Mouse (Mus musculus) hindbrain, embryonic 15.5 days (tissue): ENCODE measurements around the gene Rgs7. TPM values are rescaled to one million over a fixed set of nuclear protein-coding genes. Genes with fewer than 3 reads are reported as not detected.
A peak's percentile ranks its signal among the peaks of the same experiment; 100 is the strongest.

Experiments
- ATAC-seq: fragments of 200-750 bp; cut with Nextera tagmentation; 2 replicates; pipeline ENCODE4 v1.8.0; 2017; ENCODE audit warnings: low read depth, moderate number of reproducible peaks, moderate TSS enrichment; ENCODE audit not compliant: low FRiP score
- H3K27ac ChIP-seq: fragments of 300-500 bp; sonication (generic); replicated peaks from 2 replicates; pipeline ENCODE4 v1.5.1; 2015; ENCODE audit warnings: mild to moderate bottlenecking, inconsistent platforms
- H3K27me3 ChIP-seq: fragments of 300-500 bp; sonication (generic); 2 replicates; pipeline ENCODE4 v1.6.1; 2015; ENCODE audit warnings: control low read depth, inconsistent platforms
- H3K36me3 ChIP-seq: fragments of 300-500 bp; sonication (generic); 2 replicates; pipeline ENCODE4 v1.6.1; 2015; ENCODE audit warnings: control low read depth, inconsistent platforms
- H3K4me1 ChIP-seq: fragments of 300-500 bp; sonication (generic); replicated peaks from 2 replicates; pipeline ENCODE4 v1.6.1; 2015; ENCODE audit warnings: control low read depth, inconsistent platforms
- H3K4me2 ChIP-seq: fragments of 300-500 bp; sonication (generic); 2 replicates; pipeline ENCODE4 v1.6.1; 2015; ENCODE audit warnings: moderate library complexity, mild to moderate bottlenecking, inconsistent platforms
- H3K4me3 ChIP-seq: fragments of 300-500 bp; sonication (generic); 2 replicates; pipeline ENCODE4 v1.5.1; 2015; ENCODE audit warnings: mild to moderate bottlenecking, inconsistent platforms
- H3K9ac ChIP-seq: fragments of 300-500 bp; sonication (generic); 2 replicates; pipeline ENCODE4 v1.6.1; 2015; ENCODE audit warnings: inconsistent platforms
- H3K9me3 ChIP-seq: fragments of 300-500 bp; sonication (generic); 2 replicates; pipeline ENCODE4 v1.6.1; 2016; ENCODE audit warnings: control low read depth, inconsistent platforms
- WGBS: fragments of 180-500 bp; shearing (Covaris S2); methylation state at CpG from one replicate; pipeline ENCODE4 v1.1.7; 2015; 5-methylcytosine and 5-hydroxymethylcytosine counted together
- polyA plus RNA-seq: library from polyadenylated mRNA; unstranded; fragments of >200 nt; fragmentation: Nextera tagmentation; extraction: Ambion mirVana; gene quantifications from 2 replicates; pipeline ENCODE4 v1.2.1, GENCODE M21; 2015

The Rgs7 gene
- polyA plus RNA-seq, 1 experiment from 2014 or later = 42.6 TPM

GRCm38 (mm10) chr1:175118904-175119555 is 373.3 kb downstream of the Rgs7 start:
- 73% methylated on average over 4 of the region's 4 CpGs for WGBS
- no peaks in the 10 kb centered on the region for H3K4me1 ChIP-seq
- peak; percentile 34; the same call in 1 of the 2 replicates for ATAC-seq

DNA sequence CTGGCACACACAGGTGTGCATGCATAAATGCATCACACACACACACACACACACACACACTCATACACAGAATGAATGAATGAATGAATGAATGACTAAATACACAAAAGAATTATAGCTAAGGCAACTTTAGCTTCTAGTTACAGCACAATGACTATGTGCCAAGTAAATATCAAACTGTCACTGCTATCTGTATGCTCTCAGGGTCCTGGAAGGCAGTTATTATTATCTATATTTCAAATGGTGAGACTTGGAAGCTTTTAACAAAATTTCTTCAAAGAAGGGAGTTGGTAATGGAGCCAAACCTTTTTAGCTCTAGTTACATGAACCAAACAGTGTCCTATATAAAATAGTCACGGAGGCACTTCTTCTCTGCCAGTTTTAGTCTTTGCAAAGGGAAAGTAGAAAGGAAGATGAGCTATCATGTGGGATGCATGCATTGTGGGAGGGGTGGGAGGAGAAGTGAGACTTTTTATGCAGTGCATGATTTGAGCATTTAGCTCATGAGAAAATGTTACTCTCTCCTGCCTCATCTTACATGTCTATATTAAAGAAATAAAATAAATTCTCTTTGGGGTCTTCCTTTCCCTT is 383.9 kb downstream of the Rgs7 start:
- Histone ChIP-seq H3K4me2 (no peak overlapping the region), H3K9ac (no peak overlapping the region), H3K36me3 (no peaks in the 10 kb centered on the region), H3K4me3 (no peak overlapping the region), H3K4me1 (no peaks in the 10 kb centered on the region), H3K9me3 (no peaks in the 10 kb centered on the region), H3K27ac (no peak overlapping the region), H3K27me3 (no peaks in the 10 kb centered on the region)
- WGBS = 94% methylated on average over 1 of the region's 1 CpGs
- ATAC-seq = no peak

More at GRCm38 (mm10) chr1:175118904-175119555, 373.3 kb downstream of the Rgs7 start:
- Histone ChIP-seq H3K27ac (no peak overlapping the region), H3K36me3 (no peaks in the 10 kb centered on the region), H3K27me3 (no peaks in the 10 kb centered on the region), H3K4me3 (no peak overlapping the region), H3K4me2 (no peak overlapping the region), H3K9ac (no peak overlapping the region), H3K9me3 (no peaks in the 10 kb centered on the region)

DNA sequence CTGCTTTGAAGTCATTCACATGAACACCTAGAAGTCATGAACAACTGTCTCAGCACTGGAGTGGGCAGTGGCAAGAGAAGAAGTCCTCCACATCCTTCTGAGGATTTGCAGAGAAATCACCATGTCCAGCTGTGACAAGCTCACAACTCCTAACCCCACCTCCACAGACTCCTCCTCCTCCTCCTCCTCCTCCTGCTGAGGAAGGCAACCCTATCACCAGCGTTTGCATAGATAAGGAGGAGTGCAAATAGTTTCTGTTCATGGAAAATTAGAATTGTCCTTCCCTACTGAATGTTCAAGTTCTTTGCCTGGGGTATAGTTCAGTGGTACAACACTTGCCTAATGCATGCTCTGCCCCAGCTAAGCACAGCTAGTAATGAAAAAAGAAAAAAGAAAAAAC is 386.0 kb downstream of the Rgs7 start:
- H3K9ac ChIP-seq = no peak overlapping the region
- H3K4me3 ChIP-seq = no peak overlapping the region
- H3K36me3 ChIP-seq = no peaks in the 10 kb centered on the region; the same call in 1 of the 2 replicates
- ATAC-seq = no peak
- H3K4me2 ChIP-seq = no peak overlapping the region
- H3K27me3 ChIP-seq = no peaks in the 10 kb centered on the region
- no peak overlapping the region for H3K27ac ChIP-seq
- no peaks in the 10 kb centered on the region for H3K4me1 ChIP-seq
- H3K9me3 ChIP-seq = no peaks in the 10 kb centered on the region
- 44% methylated on average over 1 of the region's 1 CpGs for WGBS

DNA sequence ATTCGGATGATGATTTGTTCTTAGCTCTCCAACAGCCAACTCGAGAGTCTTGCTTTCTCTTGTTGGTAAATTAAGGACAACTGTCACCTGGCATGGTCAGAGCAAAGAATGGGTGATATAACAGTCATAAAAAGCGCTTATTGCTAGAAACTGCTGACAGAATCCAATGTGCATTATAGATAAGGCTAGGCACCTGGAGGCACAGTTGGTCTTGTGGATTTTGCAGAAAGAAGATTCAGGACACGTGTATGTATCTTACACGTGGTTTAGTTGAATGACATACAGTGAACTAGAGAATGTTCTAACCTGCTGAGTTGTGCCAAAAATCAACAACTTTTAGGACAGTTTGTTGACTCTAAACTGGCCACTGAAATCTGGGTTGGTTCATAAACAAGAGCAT is 386.9 kb downstream of the Rgs7 start:
- Histone ChIP-seq H3K27ac (no peak overlapping the region), H3K9me3 (no peaks in the 10 kb centered on the region), H3K36me3 (no peaks in the 10 kb centered on the region; the same call in 1 of the 2 replicates), H3K4me3 (no peak overlapping the region), H3K4me2 (no peak overlapping the region), H3K9ac (no peak overlapping the region), H3K4me1 (no peaks in the 10 kb centered on the region), H3K27me3 (no peaks in the 10 kb centered on the region)
- 93% methylated on average over 5 of the region's 5 CpGs for WGBS
- no peak for ATAC-seq

- 44% methylated on average over 3 of the region's 3 CpGs for WGBS
- Histone ChIP-seq H3K4me1 (no peaks in the 10 kb centered on the region), H3K36me3 (no peaks in the 10 kb centered on the region; the same call in 1 of the 2 replicates), H3K9me3 (no peaks in the 10 kb centered on the region), H3K4me3 (no peak overlapping the region), H3K27me3 (no peaks in the 10 kb centered on the region), H3K27ac (no peak overlapping the region), H3K9ac (no peak overlapping the region), H3K4me2 (no peak overlapping the region)
- ATAC-seq = no peak
These were observed 395.3 kb downstream of the Rgs7 start for GRCm38 (mm10) chr1:175097014-175097413.

- Histone ChIP-seq H3K27me3 (no peaks in the 10 kb centered on the region), H3K36me3 (no peaks in the 10 kb centered on the region), H3K4me3 (no peak overlapping the region), H3K4me2 (no peak overlapping the region), H3K9me3 (no peaks in the 10 kb centered on the region), H3K4me1 (no peaks in the 10 kb centered on the region), H3K9ac (no peak overlapping the region), H3K27ac (no peak overlapping the region)
- ATAC-seq = no peak
- WGBS = 85% methylated on average over 1 of the region's 1 CpGs
These were observed 410.2 kb downstream of the Rgs7 start for GRCm38 (mm10) chr1:175082104-175082503.

DNA sequence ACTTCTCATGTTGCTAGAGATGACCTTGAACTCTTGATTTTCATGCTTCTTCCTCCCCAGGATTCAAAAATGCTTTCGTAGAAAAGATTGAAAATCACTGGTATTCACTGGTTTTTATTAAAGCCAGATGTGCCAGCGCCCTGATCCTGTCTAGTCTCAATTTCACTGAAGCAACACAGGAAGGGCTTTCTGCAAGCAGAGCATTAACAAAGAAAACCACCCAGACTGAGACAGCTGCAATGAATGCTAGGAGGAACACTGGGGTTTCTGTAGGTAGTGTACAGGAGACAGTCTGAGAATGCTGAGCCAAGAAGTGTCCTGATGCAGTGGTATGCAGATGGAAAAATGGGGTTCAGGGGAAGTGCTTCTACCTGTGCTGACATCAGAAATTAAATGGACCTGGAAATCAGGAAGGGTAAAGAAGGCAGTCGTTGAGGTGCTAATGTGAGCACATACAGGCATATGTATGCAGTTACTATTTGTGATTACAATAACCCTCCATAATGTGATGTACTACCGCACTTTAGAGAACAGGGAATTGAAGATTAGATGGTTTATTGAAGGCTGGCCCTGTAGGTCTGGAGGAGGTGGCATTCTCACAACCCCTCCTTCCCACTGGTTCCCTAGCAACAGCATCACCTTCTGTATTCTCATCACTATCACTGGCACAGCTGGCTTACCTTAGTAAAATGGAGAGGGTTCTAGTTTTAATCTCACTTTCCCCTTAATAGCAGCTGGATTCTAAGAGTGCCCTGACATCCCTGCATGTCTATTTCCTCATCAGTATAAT is 412.3 kb downstream of the Rgs7 start:
- Histone ChIP-seq H3K9me3 (no peaks in the 10 kb centered on the region), H3K27ac (no peak overlapping the region), H3K36me3 (no peaks in the 10 kb centered on the region), H3K27me3 (no peaks in the 10 kb centered on the region), H3K4me2 (no peak overlapping the region), H3K4me1 (no peaks in the 10 kb centered on the region), H3K9ac (no peak overlapping the region), H3K4me3 (no peak overlapping the region)
- no peak; the same call in 1 of the 2 replicates for ATAC-seq
- 82% methylated on average over 4 of the region's 4 CpGs for WGBS

DNA sequence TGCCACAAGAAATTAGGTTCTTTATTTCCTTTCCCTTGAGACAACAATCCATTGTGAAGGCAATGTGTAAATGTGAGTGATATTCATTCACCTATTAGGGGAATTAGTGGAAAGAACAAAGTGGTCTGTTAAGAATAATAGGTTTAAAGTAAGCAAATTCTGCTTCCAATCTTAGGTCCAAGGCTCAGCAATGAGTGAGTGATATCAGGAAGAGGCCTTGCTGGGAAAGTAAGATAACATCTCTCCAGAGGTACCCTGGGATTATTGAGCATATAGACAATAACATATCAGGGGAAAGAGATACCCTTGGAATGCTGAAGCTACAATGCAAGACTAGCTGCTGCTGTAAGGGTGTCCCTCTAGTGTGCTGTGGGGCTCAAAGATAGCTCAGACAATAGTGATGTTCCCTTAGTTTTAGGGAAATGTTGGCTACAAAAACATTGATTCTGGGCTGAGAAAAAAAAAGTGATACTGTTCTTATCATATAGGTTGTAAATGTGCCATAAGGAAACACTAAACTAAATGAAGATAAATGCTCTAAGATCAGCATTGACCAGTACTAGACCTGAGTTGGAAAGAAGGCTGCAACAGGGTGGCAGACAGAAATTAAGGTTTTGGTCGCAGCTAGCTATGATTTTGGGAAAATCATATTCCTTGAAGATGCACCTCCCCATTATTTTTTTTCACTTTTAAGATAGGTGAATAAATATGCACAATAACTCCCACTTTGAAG is 418.6 kb downstream of the Rgs7 start:
- Histone ChIP-seq H3K9me3 (no peaks in the 10 kb centered on the region), H3K27ac (no peak overlapping the region), H3K4me3 (no peak overlapping the region), H3K4me1 (no peaks in the 10 kb centered on the region), H3K4me2 (no peak overlapping the region), H3K27me3 (no peaks in the 10 kb centered on the region), H3K36me3 (no peaks in the 10 kb centered on the region), H3K9ac (no peak overlapping the region)
- 85% methylated on average over 1 of the region's 1 CpGs for WGBS
- no peak for ATAC-seq

DNA sequence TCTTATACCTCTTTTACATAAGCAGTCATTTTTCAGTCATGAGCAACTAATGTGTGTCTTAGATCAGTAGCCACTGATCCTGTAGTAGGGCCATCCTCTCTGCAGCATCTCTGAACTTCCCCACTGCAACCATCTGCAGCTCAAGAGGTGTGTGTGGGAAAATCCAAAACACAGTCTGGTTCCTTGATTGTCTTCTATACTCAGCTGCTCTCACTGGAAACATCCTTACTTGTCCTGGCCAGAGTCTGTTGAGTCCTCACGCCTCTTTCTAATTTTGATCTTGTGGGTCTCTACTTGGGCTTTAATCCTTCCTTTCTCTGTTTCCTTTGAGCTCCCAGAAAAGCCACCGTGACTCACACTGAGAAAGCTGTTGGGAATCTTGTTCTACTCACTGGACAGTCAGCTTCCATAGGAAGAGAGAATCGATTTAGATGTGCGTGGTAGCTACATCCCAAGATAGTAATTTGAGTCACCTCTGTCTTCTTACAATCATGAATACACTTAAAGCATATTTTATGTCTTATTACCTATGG is 422.5 kb downstream of the Rgs7 start:
- Histone ChIP-seq H3K4me2 (no peak overlapping the region), H3K9me3 (no peaks in the 10 kb centered on the region), H3K27me3 (no peaks in the 10 kb centered on the region), H3K27ac (no peak overlapping the region), H3K36me3 (no peaks in the 10 kb centered on the region), H3K4me1 (no peaks in the 10 kb centered on the region), H3K4me3 (no peak overlapping the region), H3K9ac (no peak overlapping the region)
- ATAC-seq = no peak
- 89% methylated on average over 4 of the region's 4 CpGs for WGBS

DNA sequence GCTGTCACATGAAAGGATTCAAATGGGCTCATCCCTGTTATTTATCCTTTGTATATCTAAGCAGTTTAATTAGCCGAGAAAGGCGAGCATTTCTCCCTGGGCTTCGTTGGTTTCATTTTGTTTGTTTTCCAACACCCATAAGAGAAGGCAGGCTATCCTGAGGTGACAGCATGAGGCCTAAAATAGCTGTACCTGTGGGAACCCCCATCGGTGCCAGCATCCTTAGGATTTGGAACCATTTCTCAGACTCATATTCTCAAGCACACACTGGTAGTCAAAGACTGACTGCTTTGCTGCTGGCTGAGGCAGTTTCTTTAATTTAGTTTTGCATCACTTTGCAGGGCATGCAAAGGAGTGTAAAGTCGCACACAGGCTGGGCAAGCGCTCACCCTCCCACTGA is 443.2 kb downstream of the Rgs7 start:
- ATAC-seq = no peak
- no peak overlapping the region for H3K9ac ChIP-seq
- no peaks in the 10 kb centered on the region for H3K27me3 ChIP-seq
- no peak overlapping the region for H3K27ac ChIP-seq
- no peak overlapping the region for H3K4me3 ChIP-seq
- no peaks in the 10 kb centered on the region for H3K36me3 ChIP-seq
- H3K4me1 ChIP-seq = no peaks in the 10 kb centered on the region
- H3K9me3 ChIP-seq = no peaks in the 10 kb centered on the region
- 82% methylated on average over 6 of the region's 6 CpGs for WGBS
- H3K4me2 ChIP-seq = no peak overlapping the region

- Histone ChIP-seq H3K4me3 (no peak overlapping the region), H3K9ac (no peak overlapping the region), H3K4me2 (no peak overlapping the region), H3K27me3 (no peaks in the 10 kb centered on the region), H3K4me1 (0 out of 2 replicates have a peak, but pooled peaks cover 3% of the 10 kb centered on the region), H3K36me3 (no peaks in the 10 kb centered on the region), H3K9me3 (no peaks in the 10 kb centered on the region), H3K27ac (no peak overlapping the region)
- ATAC-seq = peak; percentile 83
- 73% methylated on average over 4 of the region's 4 CpGs for WGBS
These were observed 451.0 kb downstream of the Rgs7 start for GRCm38 (mm10) chr1:175041167-175041817.
